Mouse (Mus musculus): ENCODE data around the gene Dedd.
"Not testable (repeated sequence)": the region's sequence is repeated elsewhere in the genome, so short reads cannot be mapped to it uniquely, and the experiment has no call there.

Dedd gene

GRCm38 (mm10) chr1:171328839-171329432 is at the start of gene Dedd:
Dedd (plus strand) TSS chr1:171329145.
- DNase-seq (ENCODE audit: low spot score in 2 of 2) = peak; percentile 86

GRCm38 (mm10) chr1:171279721-171280120 is 49.2 kb upstream of the Dedd start:
- no peak for DNase-seq (ENCODE audit: low spot score in 2 of 2)

DNA sequence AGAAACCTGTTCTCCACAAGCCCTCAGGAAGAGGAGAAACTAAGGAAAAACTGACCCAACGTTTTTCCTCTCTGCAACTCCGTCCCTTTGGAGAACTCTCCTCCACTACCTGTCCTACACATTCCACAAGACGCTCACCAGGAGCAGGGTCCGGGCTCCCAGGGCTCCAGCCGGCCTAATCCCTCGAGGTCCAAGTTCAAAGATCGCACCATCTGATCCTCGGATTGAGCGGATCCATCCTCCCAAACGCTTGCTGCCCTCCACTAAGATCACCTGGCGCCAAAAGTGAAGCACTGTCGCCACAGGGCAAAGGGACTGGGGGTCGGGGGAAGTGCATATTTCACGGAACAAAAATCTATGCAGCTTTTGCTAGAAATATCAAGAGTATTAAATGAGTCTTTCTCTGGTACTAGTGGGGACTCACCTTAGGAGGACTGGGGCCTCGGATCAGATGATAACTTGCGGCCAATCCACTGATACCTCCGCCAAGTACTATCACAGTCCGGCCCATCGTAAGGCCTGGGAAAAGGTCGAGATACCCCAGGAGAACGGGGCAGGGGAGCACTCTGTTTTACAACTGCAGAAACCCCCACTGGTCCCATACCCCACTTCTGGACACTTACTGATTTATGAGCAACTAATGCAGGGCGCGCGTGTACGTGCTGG is 48.6 kb upstream of the Dedd start:
- DNase-seq (ENCODE audit: low spot score in 2 of 2) = no peak

GRCm38 (mm10) chr1:171280916-171281527 is 47.9 kb upstream of the Dedd start, which contains the start of gene Ppox:
Ppox (minus strand) TSS chr1:171281186.
- DNase-seq (ENCODE audit: low spot score in 2 of 2) = peak; percentile 75 to 91

DNA sequence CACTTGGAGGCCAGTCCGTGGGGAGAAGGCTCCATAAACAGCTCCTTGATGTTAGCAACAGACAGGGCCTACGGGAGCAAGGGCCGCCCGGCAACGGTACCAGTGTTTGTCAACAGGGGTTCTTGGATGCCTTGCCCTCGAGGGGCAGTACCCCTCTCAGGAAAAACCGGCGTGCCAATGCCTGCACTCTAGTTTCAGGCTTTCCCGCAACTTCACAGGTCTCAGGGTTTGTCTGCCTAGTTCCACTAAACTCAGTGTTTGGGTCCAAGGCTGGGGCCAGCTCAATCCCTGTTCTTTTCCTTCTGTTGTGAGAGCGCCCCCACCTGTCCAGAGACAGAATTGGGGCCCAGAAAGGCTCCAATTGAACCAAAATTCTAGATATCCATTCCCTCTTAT is 47.4 kb upstream of the Dedd start:
- peak; percentile 61 to 70 for DNase-seq (ENCODE audit: low spot score in 2 of 2)

- DNase-seq (ENCODE audit: low spot score in 2 of 2) = no peak
Measured at GRCm38 (mm10) chr1:171282086-171282805, 46.7 kb upstream of the Dedd start.

DNA sequence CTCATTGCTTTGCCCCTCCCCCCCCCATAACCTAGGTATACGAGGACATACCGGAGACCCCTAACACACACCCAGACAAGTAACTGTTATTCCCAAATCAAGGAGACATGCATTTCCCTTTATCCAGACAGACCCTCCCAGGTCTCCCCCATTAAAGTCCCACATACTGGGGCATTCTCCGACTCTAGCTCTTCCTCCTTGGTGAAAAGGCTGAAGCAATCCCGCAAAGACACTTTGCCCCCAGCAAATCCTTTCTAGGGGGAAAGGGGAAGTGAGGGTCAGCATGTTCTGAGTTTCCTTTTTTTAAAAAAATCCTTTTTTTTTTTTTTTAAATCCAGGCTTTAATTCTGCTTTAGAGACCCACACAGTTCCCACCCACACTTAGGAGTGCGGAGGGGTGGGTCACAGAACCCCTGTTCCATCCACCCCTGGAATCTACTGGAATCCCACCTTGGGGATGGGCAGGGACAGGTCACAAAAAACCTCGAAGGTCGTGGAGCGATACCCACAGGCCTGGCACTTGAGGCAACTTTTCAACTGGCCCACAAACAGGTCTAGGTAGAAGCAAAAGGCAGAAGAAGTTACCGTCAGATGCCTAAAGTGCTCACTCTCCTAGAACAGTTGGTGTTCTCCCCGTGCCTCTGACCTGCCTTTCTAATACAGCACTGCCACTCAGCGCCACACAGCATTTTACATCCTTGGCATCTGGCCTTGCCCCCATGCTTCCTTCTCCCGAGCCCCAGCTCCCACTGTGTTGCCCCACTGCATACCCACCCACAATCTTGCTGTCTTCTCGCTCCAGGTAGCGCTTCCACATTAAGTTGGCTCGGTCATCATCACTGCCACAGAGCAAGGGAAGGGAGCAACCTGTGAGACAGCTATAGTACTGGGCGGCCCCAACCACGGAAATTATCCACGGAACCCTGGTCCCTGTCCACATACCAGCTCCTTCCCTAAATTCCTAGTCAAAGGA is 45.5 kb upstream of the Dedd start:
- no peak for DNase-seq (ENCODE audit: low spot score in 2 of 2)

DNA sequence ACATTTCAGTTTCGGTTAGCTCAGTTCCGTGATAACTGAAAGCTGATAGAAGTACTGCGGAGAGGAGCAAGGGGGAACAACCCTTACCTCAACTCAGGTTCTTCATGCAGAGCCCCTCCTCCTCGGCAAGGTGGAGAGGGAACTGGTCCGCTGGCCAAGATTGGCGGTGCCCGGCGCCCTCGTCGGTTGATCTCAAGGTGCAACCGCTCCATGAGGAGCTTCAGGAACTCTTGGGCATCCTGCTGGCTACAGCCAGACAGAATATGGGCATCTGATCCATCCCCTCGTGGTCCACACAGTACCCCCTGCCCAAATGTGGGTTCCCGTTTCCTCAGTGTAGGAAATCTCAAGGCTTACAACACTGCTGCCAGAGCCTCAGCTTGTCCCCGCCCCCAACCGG is 44.5 kb upstream of the Dedd start:
- no peak for DNase-seq (ENCODE audit: low spot score in 2 of 2)

DNA sequence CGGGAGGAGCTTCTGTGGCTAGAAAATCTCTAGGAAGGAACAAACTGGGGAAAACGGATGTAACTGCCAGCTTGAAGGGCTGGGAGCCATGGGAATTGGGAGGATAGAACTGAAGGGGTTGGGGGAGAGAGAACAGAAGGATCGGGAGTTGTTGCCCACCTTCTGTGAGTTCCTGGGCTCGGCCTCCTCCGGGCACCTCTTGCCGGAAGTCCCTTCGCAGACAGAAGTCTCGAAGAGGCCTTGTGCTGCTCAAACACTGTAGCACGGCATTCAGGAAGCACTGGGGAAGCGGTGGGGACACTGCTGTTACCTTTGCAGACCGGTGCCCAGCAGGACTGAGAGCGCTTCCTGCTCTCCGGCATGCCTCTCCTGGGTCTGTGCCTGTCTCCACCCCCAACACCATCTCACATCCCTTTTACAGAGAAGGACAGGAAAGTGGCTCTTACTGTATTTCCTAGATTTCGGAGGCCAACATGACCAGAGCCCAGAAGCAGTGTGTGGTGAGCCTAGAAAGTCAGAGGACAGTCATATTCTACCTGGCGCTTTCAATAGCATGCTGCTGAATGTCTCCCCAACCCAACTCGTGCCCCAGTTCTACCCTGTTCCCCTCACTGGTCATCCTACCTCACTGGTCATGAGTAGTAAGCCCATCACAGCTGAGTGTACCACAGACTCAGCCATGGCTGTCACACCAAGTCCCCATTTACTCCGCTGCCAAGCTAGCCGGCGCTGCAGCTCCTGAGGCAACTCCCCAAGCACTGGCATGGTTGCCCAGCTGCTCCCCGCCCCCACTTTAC is 43.7 kb upstream of the Dedd start:
- DNase-seq (ENCODE audit: low spot score in 2 of 2) = peak in 1 of 2 experiments; percentile 9

DNA sequence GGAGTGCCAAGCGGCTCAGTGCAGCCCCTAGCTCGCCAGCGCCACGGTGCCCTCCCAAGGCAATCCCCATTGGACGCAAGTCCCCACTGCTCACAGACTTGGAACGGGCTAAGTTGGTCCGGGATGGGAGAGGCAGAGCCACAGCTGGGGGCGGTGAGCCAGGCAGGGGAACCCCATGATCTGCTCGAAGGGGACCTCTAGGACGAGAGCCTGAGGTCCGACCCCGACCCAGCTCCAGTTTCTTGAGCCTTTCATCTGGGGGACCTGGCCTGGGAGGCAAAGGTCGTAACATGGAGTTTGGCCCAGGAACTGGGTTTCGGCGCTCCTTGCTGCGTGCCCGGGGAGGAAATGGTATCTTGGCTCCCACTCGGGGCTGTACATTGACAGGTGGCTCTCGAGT is 42.4 kb upstream of the Dedd start:
- DNase-seq (ENCODE audit: low spot score in 2 of 2) = peak in 1 of 2 experiments; percentile 8

DNA sequence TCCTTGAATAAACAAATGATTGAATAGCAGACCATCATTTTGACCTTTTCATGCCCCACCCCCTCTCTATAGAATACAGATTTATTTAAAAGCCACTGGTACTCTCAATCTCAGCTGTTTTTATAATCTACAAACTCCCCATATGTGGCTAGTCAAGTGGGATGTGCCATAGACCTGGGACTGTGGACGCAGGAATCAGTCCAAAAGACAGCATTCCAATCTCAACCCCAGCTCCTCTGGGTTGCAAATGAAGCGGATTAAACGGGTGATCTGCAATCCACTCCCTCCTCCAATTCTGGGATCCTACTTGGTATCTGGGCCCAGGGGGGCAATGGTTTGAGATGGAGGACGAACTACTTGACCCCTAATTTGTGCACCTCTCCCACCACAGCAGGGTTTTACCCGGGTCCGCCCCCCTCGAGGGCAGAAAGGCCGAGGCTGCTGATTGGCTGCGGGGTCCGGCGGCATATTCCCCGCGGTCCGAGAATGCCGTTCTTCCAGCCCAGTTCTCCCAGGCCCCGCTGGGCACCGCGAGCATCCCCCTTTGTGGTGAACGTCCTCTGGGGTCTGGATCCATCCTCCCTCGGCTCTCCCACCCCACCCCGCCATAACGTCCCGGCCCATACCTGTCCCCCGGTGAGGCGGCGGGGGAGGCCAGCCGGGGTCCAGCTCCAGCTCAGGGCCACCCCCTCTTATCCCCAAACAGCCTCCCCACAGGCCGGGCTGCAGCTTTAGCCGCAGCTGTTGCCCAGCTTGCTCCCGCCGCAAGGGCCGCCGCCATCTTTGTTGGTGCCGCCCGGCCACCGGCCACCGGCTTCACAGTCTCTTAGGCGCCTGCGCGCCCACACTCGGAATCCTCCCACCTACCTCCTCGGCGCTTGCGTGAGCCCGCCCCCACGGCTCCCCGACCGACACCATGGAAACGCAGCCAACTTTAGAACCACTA is 41.5 kb upstream of the Dedd start, which contains the start of gene Usp21:
Gene Usp21 (minus strand): TSS at position 856 of the 946 bp plus-strand sequence.
- DNase-seq (ENCODE audit: low spot score in 2 of 2) = peak; percentile 89 to 90

DNA sequence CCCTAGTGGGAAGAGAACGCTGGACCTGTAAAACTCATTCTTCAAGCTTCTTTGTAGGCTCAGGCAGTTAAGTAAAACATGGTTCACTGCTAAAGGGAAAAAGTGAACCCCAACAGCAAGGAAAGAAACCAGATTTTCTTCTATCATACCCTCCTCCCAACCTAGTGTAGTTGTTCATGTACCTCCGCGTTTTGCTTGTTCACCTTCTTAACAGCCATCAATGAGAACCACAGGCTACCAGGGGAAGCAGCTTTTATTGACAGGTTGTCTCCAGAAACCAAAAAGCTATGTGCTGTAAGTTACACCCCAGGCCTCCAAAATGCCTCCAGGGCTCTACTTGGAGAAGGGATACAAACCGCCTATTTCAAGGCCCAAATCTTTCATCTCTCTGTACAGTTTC is 40.6 kb upstream of the Dedd start:
- no peak for DNase-seq (ENCODE audit: low spot score in 2 of 2)

DNA sequence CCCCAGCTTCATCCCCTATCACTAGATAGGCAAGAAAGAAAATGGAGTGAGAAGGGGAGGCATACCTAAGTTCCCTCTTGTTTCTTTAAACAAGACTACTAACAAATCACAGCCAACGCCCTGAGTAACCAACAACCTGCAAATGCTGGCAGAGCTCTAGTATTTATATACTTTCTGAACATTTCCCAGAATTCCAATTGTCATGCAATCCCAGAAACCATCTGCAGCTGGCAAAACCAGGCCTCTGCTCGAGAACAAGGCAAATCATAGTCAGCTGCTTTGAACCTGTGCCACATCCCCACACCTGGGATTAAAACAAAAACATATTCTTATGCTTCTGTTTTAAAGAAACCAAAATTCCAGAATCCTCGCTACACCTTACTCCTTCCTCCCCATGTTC is 35.6 kb upstream of the Dedd start:
- no peak for DNase-seq (ENCODE audit: low spot score in 2 of 2)

DNA sequence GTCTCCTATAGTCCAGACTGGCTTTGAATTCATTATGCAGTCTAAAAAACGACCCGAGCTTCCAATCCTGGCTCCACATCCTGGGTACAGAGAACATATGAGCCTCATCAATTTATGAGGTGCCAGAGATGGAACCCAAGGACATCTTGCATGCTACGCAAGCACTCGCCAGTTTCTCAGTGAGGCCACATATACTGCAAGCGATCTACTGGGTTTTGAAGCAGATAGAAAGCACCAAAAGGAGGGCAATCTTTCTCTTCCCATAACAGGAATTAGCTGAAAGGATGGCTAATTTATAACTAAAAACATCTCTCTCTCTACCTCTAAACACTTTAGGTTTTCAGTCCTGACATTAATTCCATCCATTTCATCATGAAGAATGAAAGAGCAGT is 35.0 kb upstream of the Dedd start:
- DNase-seq (ENCODE audit: low spot score in 2 of 2) = no peak

GRCm38 (mm10) chr1:171294298-171295062 is 34.5 kb upstream of the Dedd start, which contains the start of gene Ufc1:
Ufc1 (minus strand) TSS chr1:171295024.
- DNase-seq (ENCODE audit: low spot score in 2 of 2) = peak; percentile 80 to 82

DNA sequence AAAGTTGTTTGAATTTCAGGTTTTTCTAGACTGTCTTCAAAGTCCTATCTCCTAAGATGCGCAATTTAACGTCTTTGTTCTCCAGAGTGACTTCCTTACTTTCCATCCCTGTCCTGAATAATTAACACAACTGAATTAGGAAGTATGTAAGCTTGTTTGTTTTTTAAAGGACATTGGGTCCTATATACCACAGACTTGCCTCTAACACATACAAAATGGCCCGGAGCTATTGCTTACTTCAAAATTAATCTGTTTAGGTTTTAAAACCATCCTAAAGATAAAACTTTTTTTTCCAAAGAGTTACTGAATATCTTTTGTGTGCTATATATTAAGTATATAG is 33.9 kb upstream of the Dedd start:
- no peak for DNase-seq (ENCODE audit: low spot score in 2 of 2)

GRCm38 (mm10) chr1:171298226-171298625 is 30.7 kb upstream of the Dedd start:
- DNase-seq (ENCODE audit: low spot score in 2 of 2) = no peak

GRCm38 (mm10) chr1:171306157-171306556 is 22.8 kb upstream of the Dedd start:
- not testable (repeated sequence) for DNase-seq (ENCODE audit: low spot score in 2 of 2)

DNA sequence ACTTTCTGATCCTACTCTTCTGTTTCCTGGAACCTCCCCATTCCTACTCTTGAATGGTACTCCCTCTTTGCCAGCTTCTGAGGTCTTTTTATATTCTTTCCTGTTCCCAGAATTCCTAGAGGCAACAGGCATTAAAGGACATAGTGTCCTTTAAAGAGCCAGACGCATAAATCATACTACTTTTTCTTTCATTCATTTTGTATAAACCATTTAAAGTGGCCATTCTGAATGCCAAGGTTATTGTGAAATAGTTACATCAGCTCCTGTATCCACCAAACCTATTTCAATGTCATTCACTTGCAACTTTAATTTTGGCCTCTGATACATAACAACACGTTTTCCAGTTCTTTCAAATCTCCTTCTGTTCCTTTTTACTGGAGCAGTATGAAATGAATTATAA is 19.6 kb upstream of the Dedd start:
- DNase-seq (ENCODE audit: low spot score in 2 of 2) = no peak

Data from frontal cortex, postnatal 25 days (tissue).